Mouse (Mus musculus) liver, embryonic 14.5 days (tissue): ENCODE data around the gene 4930486L24Rik. TPM values are rescaled to one million over a fixed set of nuclear protein-coding genes. Genes with fewer than 3 reads are reported as not detected.
"Not testable (repeated sequence)": the region's sequence is repeated elsewhere in the genome, so short reads cannot be mapped to it uniquely, and the experiment has no call there.

Experiments used
- ATAC-seq: fragments of 200-750 bp; cut with Nextera tagmentation; 2 replicates; pipeline ENCODE4 v1.8.0; 2017; ENCODE audit warnings: moderate number of reproducible peaks, mild to moderate bottlenecking, moderate library complexity; ENCODE audit not compliant: insufficient read depth
- DNase-seq, 3 experiments: peaks; one replicate each; pipeline ENCODE4 v3.0.0-alpha.2; 2012 to 2013; ENCODE audit warnings: low read depth in 3 of 3, low spot score in 3 of 3
- H3K27ac ChIP-seq: fragments of 300-500 bp; sonication (generic); 2 replicates; pipeline ENCODE4 v1.5.1; 2014; ENCODE audit warnings: moderate library complexity, mild to moderate bottlenecking, control low read depth, inconsistent platforms
- H3K27me3 ChIP-seq: fragments of 300-500 bp; sonication (generic); 2 replicates; pipeline ENCODE4 v1.6.1; 2014; ENCODE audit warnings: mild to moderate bottlenecking, low read length, moderate library complexity; ENCODE audit not compliant: control insufficient read depth, insufficient read depth
- H3K36me3 ChIP-seq: fragments of 300-500 bp; sonication (generic); replicated peaks from 2 replicates; pipeline ENCODE4 v1.6.1; 2014; ENCODE audit warnings: low read depth; ENCODE audit not compliant: control insufficient read depth, insufficient read depth
- H3K4me1 ChIP-seq, 2 experiments: fragments of 200-500 bp in 1 of 2; fragments of 300-500 bp in 1 of 2; sonication (generic) in 1 of 2; replicated peaks; 2 replicates each; pipeline ENCODE4 v1.6.1; 2012 to 2014; ENCODE audit warnings: antibody characterized with exemption in 1 of 2, inconsistent platforms in 1 of 2, low read length in 1 of 2; ENCODE audit not compliant: control insufficient read depth in 2 of 2, insufficient read depth in 2 of 2
- H3K4me2 ChIP-seq: fragments of 300-500 bp; sonication (generic); 2 replicates; pipeline ENCODE4 v1.6.1; 2014; ENCODE audit warnings: low read depth, mild to moderate bottlenecking, control low read depth, moderate library complexity
- H3K4me3 ChIP-seq, 2 experiments: fragments of 200-500 bp in 1 of 2; fragments of 300-500 bp in 1 of 2; sonication (generic) in 1 of 2; 2 replicates each; pipeline ENCODE4 v1.5.1; 2012 to 2014; ENCODE audit warnings: low read depth in 2 of 2, low read length in 2 of 2, mild to moderate bottlenecking in 2 of 2, control low read depth in 1 of 2, inconsistent platforms in 1 of 2, moderate library complexity in 1 of 2; ENCODE audit not compliant: insufficient read depth in 1 of 2
- H3K9ac ChIP-seq: fragments of 300-500 bp; sonication (generic); replicated peaks from 2 replicates; pipeline ENCODE4 v1.6.1; 2014; ENCODE audit warnings: mild to moderate bottlenecking, control low read depth, moderate library complexity
- H3K9me3 ChIP-seq: fragments of 300-500 bp; sonication (generic); 2 replicates; pipeline ENCODE4 v1.6.1; 2016; ENCODE audit warnings: low read length, mixed read lengths; ENCODE audit not compliant: control insufficient read depth
- CTCF ChIP-seq: IDR thresholded peaks from 2 replicates; pipeline ENCODE4 v1.5.1; 2016; ENCODE audit warnings: antibody characterized with exemption, low read depth, control low read depth
- EP300 ChIP-seq: IDR thresholded peaks from 2 replicates; pipeline ENCODE4 v1.6.1; 2016; ENCODE audit warnings: antibody characterized with exemption, low read depth
- WGBS: fragments of 180-500 bp; shearing (Covaris S2); extraction: QIAGEN DNeasy Blood & Tissue Kit; methylation state at CpG from one replicate; pipeline ENCODE4 v1.1.7; 2014; ENCODE audit not compliant: insufficient replicate concordance; 5-methylcytosine and 5-hydroxymethylcytosine counted together
- polyA plus RNA-seq, 2 experiments: library from polyadenylated mRNA; depleted of rRNA in 1 of 2; stranded (reverse) in 1 of 2; unstranded in 1 of 2; fragments of >200 nt; fragmentation: Nextera tagmentation in 1 of 2; extraction: Ambion mirVana in 1 of 2; gene quantifications; 2 replicates each; pipeline versions ENCODE4 v1.2.1 to v1.2.3; 2012 to 2014

4930486L24Rik gene
- 0.06 TPM in 1 of 2 replicates, not detected in the other for polyA plus RNA-seq (2012; rRNA removed)
- polyA plus RNA-seq (2014; fragmentation: Nextera tagmentation; extraction: Ambion mirVana) = 0.06 TPM in 1 of 2 replicates, not detected in the other

DNA sequence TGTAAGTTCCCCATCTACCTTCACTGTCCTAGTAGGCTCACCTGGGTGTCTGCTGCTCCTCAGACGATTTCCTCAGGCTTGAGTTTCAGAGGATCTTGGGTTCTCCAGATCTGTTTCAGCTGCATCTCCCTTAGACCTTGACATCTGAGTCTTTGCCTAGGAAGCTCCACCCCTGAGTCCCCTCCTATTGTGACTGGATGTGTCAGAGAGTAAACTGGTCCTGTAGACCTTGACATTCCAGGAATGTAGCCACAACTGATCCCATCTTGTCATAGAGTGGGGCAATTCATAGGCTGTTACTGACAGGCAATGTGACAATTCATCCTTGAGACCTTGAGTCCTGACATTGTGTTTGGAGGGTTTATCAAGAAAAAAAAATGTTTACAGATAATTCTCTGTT is at the start of gene 4930486L24Rik:
Gene 4930486L24Rik, minus strand, starts transcription at position 195 of the 400 bp plus-strand sequence.
- H3K9me3 ChIP-seq = no peaks in the 10 kb centered on the region
- H3K36me3 ChIP-seq = no peaks in the 10 kb centered on the region
- 58% methylated on average over 1 of the region's 1 CpGs for WGBS
- no peak within 1 kb of the TSS for H3K4me2 ChIP-seq
- no peak for DNase-seq
- no peak within 1 kb of the TSS for H3K27ac ChIP-seq
- no peaks in the 10 kb centered on the region for H3K27me3 ChIP-seq
- no peak within 1 kb of the TSS for H3K9ac ChIP-seq
- no peak for TF ChIP-seq EP300
- H3K4me3 ChIP-seq = no peak within 1 kb of the TSS
- ATAC-seq = no peak
- H3K4me1 ChIP-seq = no peaks in the 10 kb centered on the region

DNA sequence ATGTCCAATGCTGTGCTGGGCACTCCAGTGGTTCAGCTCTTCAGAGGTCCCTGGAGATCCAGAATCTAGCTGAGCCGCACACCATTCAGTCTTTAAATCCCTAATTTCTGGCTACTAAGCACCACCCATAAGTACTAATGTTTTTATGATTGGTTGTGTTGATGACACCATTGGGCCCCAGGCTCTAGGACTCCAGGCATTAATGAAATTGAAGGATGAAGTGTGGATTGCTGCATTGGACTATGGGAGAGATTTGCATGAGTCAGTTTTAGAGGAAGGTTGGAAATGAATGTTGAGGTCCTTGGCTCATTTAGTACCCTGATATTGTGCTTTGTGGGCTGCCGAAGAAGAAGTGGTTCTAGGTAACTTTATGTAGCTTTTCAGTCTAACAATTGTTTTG is 40.5 kb upstream of the 4930486L24Rik start, which contains the start of gene Tpbpb:
Gene Tpbpb, minus strand, starts transcription at position 101 of the 400 bp plus-strand sequence.
- 71% methylated on average over 2 of the region's 2 CpGs for WGBS

DNA sequence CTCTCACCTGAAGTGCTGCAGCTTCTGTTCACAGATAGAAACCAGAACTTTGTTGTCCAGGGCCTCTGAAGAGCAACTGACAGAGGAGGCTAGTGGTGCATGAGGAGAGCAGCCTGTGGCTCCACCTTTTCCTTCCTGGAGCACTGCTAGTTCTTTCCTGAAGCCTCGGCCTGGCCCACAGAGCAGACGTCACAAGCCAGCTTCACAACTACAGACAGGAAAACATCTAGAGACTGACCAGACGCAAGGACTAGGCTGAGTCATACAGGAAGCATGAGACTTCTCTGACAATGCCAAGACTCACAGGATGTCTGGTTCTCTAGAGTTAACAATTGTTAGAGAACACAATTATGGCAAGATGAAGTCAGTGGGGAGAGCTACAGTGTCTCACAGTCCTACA is 33.1 kb upstream of the 4930486L24Rik start, which contains the start of gene Ctla2b:
Gene Ctla2b, minus strand, starts transcription at position 120 of the 400 bp plus-strand sequence.
- ATAC-seq (peak; percentile 80), DNase-seq (peak in 2 of 3 experiments; percentile 6 to 22)
- H3K4me3 ChIP-seq = no peak within 1 kb of the TSS
- H3K4me1 ChIP-seq = no peaks in the 10 kb centered on the region; a peak in 1 of 4 replicates
- no peaks in the 10 kb centered on the region for H3K27me3 ChIP-seq
- no peak within 1 kb of the TSS for H3K4me2 ChIP-seq
- no peak within 1 kb of the TSS for H3K27ac ChIP-seq
- TF ChIP-seq CTCF (no peak), EP300 (no peak)
- no peaks in the 10 kb centered on the region for H3K36me3 ChIP-seq
- H3K9ac ChIP-seq = no peak within 1 kb of the TSS
- H3K9me3 ChIP-seq = no peaks in the 10 kb centered on the region
- 20% methylated on average over 3 of the region's 3 CpGs for WGBS

More for the DNA sequence above, 40.5 kb upstream of the 4930486L24Rik start, which contains the start of gene Tpbpb:
- H3K4me1 ChIP-seq, H3K27ac ChIP-seq, H3K4me2 ChIP-seq, H3K27me3 ChIP-seq, H3K4me3 ChIP-seq, H3K36me3 ChIP-seq, ATAC-seq, DNase-seq, H3K9ac ChIP-seq, H3K9me3 ChIP-seq: not testable (repeated sequence)

DNA sequence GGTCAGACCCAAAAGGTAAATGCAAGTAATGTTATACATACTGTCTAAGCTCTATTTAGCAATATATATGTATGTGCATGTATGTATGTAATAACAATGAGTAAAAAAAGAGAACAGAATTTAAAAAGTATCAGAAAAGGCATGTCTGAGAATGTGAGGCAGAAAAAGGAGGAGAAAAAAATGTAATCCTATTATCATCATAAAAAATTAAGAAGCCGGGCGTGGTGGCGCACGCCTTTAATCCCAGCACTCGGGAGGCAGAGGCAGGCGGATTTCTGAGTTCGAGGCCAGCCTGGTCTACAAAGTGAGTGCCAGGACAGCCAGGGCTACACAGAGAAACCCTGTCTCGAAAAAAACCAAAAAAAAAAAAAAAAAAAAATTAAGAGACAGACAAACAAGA is 32.5 kb upstream of the 4930486L24Rik start, which contains the start of gene Gm49392:
Gene Gm49392, minus strand, starts transcription at position 101 of the 400 bp plus-strand sequence.
- H3K36me3 ChIP-seq, H3K9ac ChIP-seq, DNase-seq, ATAC-seq, H3K27ac ChIP-seq, H3K9me3 ChIP-seq, H3K4me1 ChIP-seq, H3K4me2 ChIP-seq, H3K27me3 ChIP-seq, H3K4me3 ChIP-seq: not testable (repeated sequence)
- WGBS = 65% methylated on average over 7 of the region's 8 CpGs

DNA sequence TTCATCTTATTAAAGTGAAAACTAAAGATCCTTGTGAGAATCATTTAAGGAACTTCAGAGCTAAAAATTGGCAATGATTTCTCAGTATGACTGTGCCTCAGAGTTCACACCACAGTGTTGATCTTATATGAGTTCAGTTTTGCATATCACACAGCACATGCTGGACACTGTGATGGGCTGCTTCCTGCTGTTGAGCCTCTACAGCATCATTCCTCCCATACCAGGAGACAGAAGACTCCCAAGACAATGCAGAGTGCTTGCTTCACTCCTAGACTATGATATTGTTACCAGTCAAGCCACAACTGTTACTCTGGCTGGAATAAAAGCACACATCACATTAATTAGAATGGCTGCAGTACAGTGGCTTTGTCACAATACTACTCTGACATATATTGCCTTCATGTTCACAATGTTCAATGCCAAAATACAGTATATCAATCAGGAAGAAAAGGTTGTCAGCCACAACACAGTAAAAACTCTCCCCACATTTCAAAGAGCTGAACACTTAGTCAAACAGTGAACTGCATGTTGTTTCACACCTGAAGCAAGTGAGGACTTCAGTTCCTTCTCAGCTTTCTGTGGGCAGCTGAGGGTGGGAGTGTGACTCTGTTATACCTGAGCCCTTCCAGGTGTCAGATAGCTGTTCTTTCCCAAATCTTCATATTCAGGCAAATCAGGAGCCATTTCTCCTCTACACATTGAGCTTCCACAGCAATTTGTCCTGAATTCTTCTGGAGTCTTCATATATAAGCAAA is 31.3 kb upstream of the 4930486L24Rik start:
- no peak overlapping the region for H3K27ac ChIP-seq
- DNase-seq = no peak
- H3K36me3 ChIP-seq = no peaks in the 10 kb centered on the region

More for the DNA sequence above, 31.3 kb upstream of the 4930486L24Rik start:
- H3K4me1 ChIP-seq = no peaks in the 10 kb centered on the region; a peak in 1 of 4 replicates
- H3K9ac ChIP-seq = no peak overlapping the region
- TF ChIP-seq EP300 (no peak), CTCF (no peak)
- H3K9me3 ChIP-seq = no peaks in the 10 kb centered on the region
- H3K4me3 ChIP-seq = no peak overlapping the region
- H3K27me3 ChIP-seq = no peaks in the 10 kb centered on the region
- H3K4me2 ChIP-seq = no peak overlapping the region
- no peak for ATAC-seq
